Mouse (Mus musculus): ENCODE results near the gene B230219D22Rik. TPM values are rescaled to one million over a fixed set of nuclear protein-coding genes. Genes with fewer than 3 reads are reported as not detected.

The B230219D22Rik gene
- total and polyA plus RNA-seq, 3 experiments: 22.1 to 42.2 (median 39.4) TPM

GRCm38 (mm10) chr13:55727839-55728238 lies 34.9 kb downstream of the B230219D22Rik start:
- under 1% methylated on average over 19 of the region's 19 CpGs for WGBS
- Histone ChIP-seq H3K4me1 (ENCODE audit: control insufficient read depth, insufficient read depth, low read length) (no peaks in the 10 kb centered on the region), H3K79me2 (replicated peaks; ENCODE audit: control insufficient read depth, insufficient read depth, low read length) (0 out of 2 replicates have a peak, but pooled peaks cover 2% of the 10 kb centered on the region), H3K27me3 (ENCODE audit: control insufficient read depth, insufficient read depth, low read length) (no peaks in the 10 kb centered on the region), H3K36me3 (ENCODE audit: control insufficient read depth, insufficient read depth, low read length) (no peaks in the 10 kb centered on the region), H3K4me3 (peak overlapping the region; percentile 97), H3K9ac (ENCODE audit: low read depth, low read length) (peak overlapping the region; percentile 93), H3K27ac (peak overlapping the region; percentile 95)
- TF ChIP-seq POLR2A (IDR thresholded peaks at IDR 0.05; ENCODE audit: insufficient read depth, low read depth, low read length) (peak; percentile 79), EP300 (IDR thresholded peaks at IDR 0.05; ENCODE audit: insufficient read depth, low read depth, low read length) (0 out of 2 replicates have a peak, but pooled peaks have one; percentile 10), CTCF (IDR thresholded peaks at IDR 0.05) (peak; percentile 84)
- intact Hi-C loops (cut with DNase I): loop anchor here (1.0 to 5.0 kb wide), 4 partner anchors 14 to 127 kb away; partner anchors contain the start of genes B230219D22Rik and Txndc15
- peak; percentile 69 to 77 for DNase-seq

GRCm38 (mm10) chr13:55730716-55731115 lies 37.8 kb downstream of the B230219D22Rik start:
- Histone ChIP-seq H3K79me2 (replicated peaks; ENCODE audit: control insufficient read depth, insufficient read depth, low read length) (peaks cover 3% of the 10 kb centered on the region; the same call in 1 of the 2 replicates), H3K9ac (ENCODE audit: low read depth, low read length) (no peak overlapping the region), H3K4me3 (no peak overlapping the region), H3K27ac (no peak overlapping the region), H3K4me1 (ENCODE audit: control insufficient read depth, insufficient read depth, low read length) (no peaks in the 10 kb centered on the region), H3K36me3 (ENCODE audit: control insufficient read depth, insufficient read depth, low read length) (no peaks in the 10 kb centered on the region), H3K27me3 (ENCODE audit: control insufficient read depth, insufficient read depth, low read length) (no peaks in the 10 kb centered on the region)
- WGBS: 90% methylated on average over 7 of the region's 7 CpGs
- intact Hi-C loops (cut with DNase I): no loop called here
- no peak for DNase-seq
- TF ChIP-seq EP300 (IDR thresholded peaks at IDR 0.05; ENCODE audit: insufficient read depth, low read depth, low read length) (no peak), POLR2A (IDR thresholded peaks at IDR 0.05; ENCODE audit: insufficient read depth, low read depth, low read length) (no peak), CTCF (IDR thresholded peaks at IDR 0.05) (no peak)

GRCm38 (mm10) chr13:55732121-55732520 lies 39.2 kb downstream of the B230219D22Rik start:
- no peak for DNase-seq
- intact Hi-C loops (cut with DNase I): no loop called here
- WGBS: 59% methylated on average over 2 of the region's 2 CpGs
- H3K79me2 ChIP-seq (replicated peaks; ENCODE audit: control insufficient read depth, insufficient read depth, low read length): peaks cover 3% of the 10 kb centered on the region; the same call in 1 of the 2 replicates
- H3K4me3 ChIP-seq: no peak overlapping the region
- no peak overlapping the region for H3K27ac ChIP-seq
- no peak overlapping the region for H3K9ac ChIP-seq (ENCODE audit: low read depth, low read length)
- H3K4me1 ChIP-seq (ENCODE audit: control insufficient read depth, insufficient read depth, low read length): no peaks in the 10 kb centered on the region
- no peaks in the 10 kb centered on the region for H3K27me3 ChIP-seq (ENCODE audit: control insufficient read depth, insufficient read depth, low read length)
- no peaks in the 10 kb centered on the region for H3K36me3 ChIP-seq (ENCODE audit: control insufficient read depth, insufficient read depth, low read length)
- TF ChIP-seq CTCF (IDR thresholded peaks at IDR 0.05) (no peak), POLR2A (IDR thresholded peaks at IDR 0.05; ENCODE audit: insufficient read depth, low read depth, low read length) (no peak), EP300 (IDR thresholded peaks at IDR 0.05; ENCODE audit: insufficient read depth, low read depth, low read length) (no peak)

GRCm38 (mm10) chr13:55733628-55734502 lies 40.9 kb downstream of the B230219D22Rik start:
- no peaks in the 10 kb centered on the region for H3K27me3 ChIP-seq (ENCODE audit: control insufficient read depth, insufficient read depth, low read length)
- H3K9ac ChIP-seq (ENCODE audit: low read depth, low read length): no peak overlapping the region
- intact Hi-C loops (cut with DNase I): no loop called here
- no peaks in the 10 kb centered on the region for H3K4me1 ChIP-seq (ENCODE audit: control insufficient read depth, insufficient read depth, low read length)
- WGBS: 88% methylated on average over 22 of the region's 22 CpGs
- H3K4me3 ChIP-seq: no peak overlapping the region
- no peak overlapping the region for H3K27ac ChIP-seq
- no peak for DNase-seq
- H3K36me3 ChIP-seq (ENCODE audit: control insufficient read depth, insufficient read depth, low read length): no peaks in the 10 kb centered on the region
- TF ChIP-seq EP300 (IDR thresholded peaks at IDR 0.05; ENCODE audit: insufficient read depth, low read depth, low read length) (no peak), POLR2A (IDR thresholded peaks at IDR 0.05; ENCODE audit: insufficient read depth, low read depth, low read length) (no peak), CTCF (IDR thresholded peaks at IDR 0.05) (no peak)
- peaks cover 2% of the 10 kb centered on the region; the same call in 1 of the 2 replicates for H3K79me2 ChIP-seq (replicated peaks; ENCODE audit: control insufficient read depth, insufficient read depth, low read length)

GRCm38 (mm10) chr13:55737885-55738284 lies 45.0 kb downstream of the B230219D22Rik start:
- 89% methylated on average over 8 of the region's 8 CpGs for WGBS
- Histone ChIP-seq H3K4me3 (no peak overlapping the region), H3K4me1 (ENCODE audit: control insufficient read depth, insufficient read depth, low read length) (no peaks in the 10 kb centered on the region), H3K27ac (no peak overlapping the region), H3K79me2 (replicated peaks; ENCODE audit: control insufficient read depth, insufficient read depth, low read length) (peaks cover 2% of the 10 kb centered on the region; the same call in 1 of the 2 replicates), H3K9ac (ENCODE audit: low read depth, low read length) (no peak overlapping the region), H3K27me3 (ENCODE audit: control insufficient read depth, insufficient read depth, low read length) (no peaks in the 10 kb centered on the region), H3K36me3 (ENCODE audit: control insufficient read depth, insufficient read depth, low read length) (no peaks in the 10 kb centered on the region)
- DNase-seq: no peak
- intact Hi-C loops (cut with DNase I): no loop called here
- TF ChIP-seq EP300 (IDR thresholded peaks at IDR 0.05; ENCODE audit: insufficient read depth, low read depth, low read length) (no peak), CTCF (IDR thresholded peaks at IDR 0.05) (no peak), POLR2A (IDR thresholded peaks at IDR 0.05; ENCODE audit: insufficient read depth, low read depth, low read length) (no peak)

GRCm38 (mm10) chr13:55742306-55742705 lies 49.4 kb downstream of the B230219D22Rik start:
- H3K36me3 ChIP-seq (ENCODE audit: control insufficient read depth, insufficient read depth, low read length): no peaks in the 10 kb centered on the region
- WGBS: 81% methylated on average over 8 of the region's 8 CpGs
- no peak for DNase-seq
- H3K27ac ChIP-seq: no peak overlapping the region
- H3K27me3 ChIP-seq (ENCODE audit: control insufficient read depth, insufficient read depth, low read length): no peaks in the 10 kb centered on the region
- H3K4me1 ChIP-seq (ENCODE audit: control insufficient read depth, insufficient read depth, low read length): no peaks in the 10 kb centered on the region
- intact Hi-C loops (cut with DNase I): no loop called here
- no peak overlapping the region for H3K4me3 ChIP-seq
- no peaks in the 10 kb centered on the region for H3K79me2 ChIP-seq (replicated peaks; ENCODE audit: control insufficient read depth, insufficient read depth, low read length)
- H3K9ac ChIP-seq (ENCODE audit: low read depth, low read length): no peak overlapping the region
- TF ChIP-seq EP300 (IDR thresholded peaks at IDR 0.05; ENCODE audit: insufficient read depth, low read depth, low read length): no peak
- TF ChIP-seq POLR2A (IDR thresholded peaks at IDR 0.05; ENCODE audit: insufficient read depth, low read depth, low read length): no peak
- no peak for TF ChIP-seq CTCF (IDR thresholded peaks at IDR 0.05)

Other genes starting within 250 kb of the B230219D22Rik start
- gene Grk6, start 248.1 kb upstream of the B230219D22Rik start, total RNA-seq (2021): 10 to 100 TPM; 17.1 to 19.5 TPM
- gene Grk6, start 248.1 kb upstream of the B230219D22Rik start, polyA plus RNA-seq (2012; rRNA removed): 22.5 and 29.0 TPM in 2 replicates
- under 1 TPM; 0.86 to 0.94 TPM for gene Prr7, start 228.9 kb upstream of the B230219D22Rik start, total RNA-seq (2021)
- gene Prr7, start 228.9 kb upstream of the B230219D22Rik start, polyA plus RNA-seq (2012; rRNA removed): 0.53 and 1.1 TPM in 2 replicates
- gene Dbn1, start 205.0 kb upstream of the B230219D22Rik start, total RNA-seq (2021): 1 to 10 TPM; 4.8 to 9.3 TPM
- 10.4 and 11.5 TPM in 2 replicates for gene Dbn1, start 205.0 kb upstream of the B230219D22Rik start, polyA plus RNA-seq (2012; rRNA removed)
- 10 to 100 TPM; 46.9 to 54.0 TPM for gene Pdlim7, start 179.4 kb upstream of the B230219D22Rik start, total RNA-seq (2021)
- 86.3 and 98.2 TPM in 2 replicates for gene Pdlim7, start 179.4 kb upstream of the B230219D22Rik start, polyA plus RNA-seq (2012; rRNA removed)
- 1 to 10 TPM; 1.9 to 2.4 TPM for gene Dok3, start 163.8 kb upstream of the B230219D22Rik start, total RNA-seq (2021)
- 3.7 and 7.3 TPM in 2 replicates for gene Dok3, start 163.8 kb upstream of the B230219D22Rik start, polyA plus RNA-seq (2012; rRNA removed)
- 10 to 100 TPM; 13.0 to 13.9 TPM for gene Ddx41, start 156.5 kb upstream of the B230219D22Rik start, total RNA-seq (2021)
- 20.7 and 21.1 TPM in 2 replicates for gene Ddx41, start 156.5 kb upstream of the B230219D22Rik start, polyA plus RNA-seq (2012; rRNA removed)
- gene Fam193b, start 122.0 kb upstream of the B230219D22Rik start, total RNA-seq (2021): 10 to 100 TPM; 11.2 to 13.0 TPM
- 43.9 and 46.1 TPM in 2 replicates for gene Fam193b, start 122.0 kb upstream of the B230219D22Rik start, polyA plus RNA-seq (2012; rRNA removed)
- 10 to 100 TPM; 85.5 to 95.7 TPM for gene Tmed9, start 119.4 kb upstream of the B230219D22Rik start, total RNA-seq (2021)
- 64.5 and 91.4 TPM in 2 replicates for gene Tmed9, start 119.4 kb upstream of the B230219D22Rik start, polyA plus RNA-seq (2012; rRNA removed)
- gene B4galt7, start 93.2 kb upstream of the B230219D22Rik start, total RNA-seq (2021): 1 to 10 TPM; 8.8 to 9.8 TPM
- 11.4 and 13.2 TPM in 2 replicates for gene B4galt7, start 93.2 kb upstream of the B230219D22Rik start, polyA plus RNA-seq (2012; rRNA removed)
- 10 to 100 TPM; 10.4 to 10.9 TPM for gene Caml, start 70.1 kb upstream of the B230219D22Rik start, total RNA-seq (2021)
- gene Caml, start 70.1 kb upstream of the B230219D22Rik start, polyA plus RNA-seq (2012; rRNA removed): 11.7 and 14.9 TPM in 2 replicates
- 10 to 100 TPM; 20.8 to 21.1 TPM for gene Ddx46, start 58.1 kb upstream of the B230219D22Rik start, total RNA-seq (2021)
- gene Ddx46, start 58.1 kb upstream of the B230219D22Rik start, polyA plus RNA-seq (2012; rRNA removed): 7.9 and 14.8 TPM in 2 replicates
- gene Txndc15, start 21.5 kb downstream of the B230219D22Rik start, total RNA-seq (2021): 10 to 100 TPM; 39.4 to 47.1 TPM
- 29.1 and 37.5 TPM in 2 replicates for gene Txndc15, start 21.5 kb downstream of the B230219D22Rik start, polyA plus RNA-seq (2012; rRNA removed)
- gene Pcbd2, start 34.2 kb downstream of the B230219D22Rik start, total RNA-seq (2021): 10 to 100 TPM; 46.7 to 47.6 TPM
- 34.0 and 34.6 TPM in 2 replicates for gene Pcbd2, start 34.2 kb downstream of the B230219D22Rik start, polyA plus RNA-seq (2012; rRNA removed)
- gene Catsper3, start 91.4 kb downstream of the B230219D22Rik start, total RNA-seq (2021): under 1 TPM in 1 of 2 experiments, not detected in 1; 0.23 TPM
- 0.12 TPM in 1 of 2 replicates, not detected in the other for gene Catsper3, start 91.4 kb downstream of the B230219D22Rik start, polyA plus RNA-seq (2012; rRNA removed)
- gene Pitx1, start 143.1 kb downstream of the B230219D22Rik start, total RNA-seq (2021): not detected
- 0.06 TPM in 1 of 2 replicates, not detected in the other for gene Pitx1, start 143.1 kb downstream of the B230219D22Rik start, polyA plus RNA-seq (2012; rRNA removed)

Measured in heart, adult 2 months (tissue).